Mouse (Mus musculus) bone marrow macrophage, adult 2 months (primary cell): ENCODE data around the gene Obscn.

Experiments
- CTCF ChIP-seq: IDR thresholded peaks from 2 replicates; pipeline ENCODE4 v1.5.1; 2012; ENCODE audit warnings: low read depth, mild to moderate bottlenecking, low read length, moderate library complexity
- POLR2A ChIP-seq: IDR thresholded peaks from 2 replicates; pipeline ENCODE4 v1.6.1; 2012; ENCODE audit warnings: mild to moderate bottlenecking, low read depth, low read length, borderline replicate concordance

- TF ChIP-seq CTCF (no peak), POLR2A (no peak)
Measured at GRCm38 (mm10) chr11:58947306-58947705, 188.9 kb downstream of the Obscn start.
